ENCODE assay signal across 10 mouse cellular contexts in the genomic region with DNA sequence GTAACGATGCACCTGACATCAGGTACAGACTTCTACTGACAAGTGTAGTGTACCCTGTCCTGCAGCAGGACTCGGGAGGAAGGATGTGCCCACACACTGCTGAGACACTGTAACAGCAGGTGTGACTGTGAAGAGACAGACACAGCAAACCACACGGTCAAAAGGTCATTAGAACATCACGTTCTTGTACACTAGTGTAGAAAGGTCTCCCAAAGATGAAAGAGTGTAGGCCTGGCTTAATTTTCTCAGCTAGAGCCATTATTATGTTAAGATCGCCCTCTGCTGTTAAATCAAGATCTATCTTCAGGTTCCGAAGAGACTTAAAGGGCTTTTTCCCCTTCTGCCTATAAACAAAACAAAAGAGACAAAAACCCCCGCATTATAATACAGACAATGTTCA. TPM values are rescaled to one million over a fixed set of nuclear protein-coding genes. Genes with fewer than 3 reads are reported as not detected.
A peak's percentile ranks its signal among the peaks of the same experiment; 100 is the strongest.
DNase-seq lines count a peak whose midpoint lies in the region; ATAC-seq and TF ChIP-seq lines count a peak whose summit lies in the region.
"Had no signal": no experiment of that assay in that cellular context is flagged by ENCODE, and none has a peak within 500 bp of the region (broad histone marks: within the 10 kb centered on the region; RNA-seq: fewer than 3 reads in every experiment).

No protein-coding gene starts in this region.

- H3K4me3 ChIP-seq in hindbrain, postnatal 0 days (ENCODE audit: low read length): no peak overlapping the region
- H3K4me3 ChIP-seq: lung, embryonic 15.5 days had no signal

- H3K4me1 ChIP-seq in hindbrain, postnatal 0 days (ENCODE audit: insufficient read depth, low read length): no peaks in the 10 kb centered on the region
- H3K4me1 ChIP-seq: lung, embryonic 15.5 days had no signal

- H3K27me3 ChIP-seq in hindbrain, postnatal 0 days (ENCODE audit: insufficient read depth, low read length): no peaks in the 10 kb centered on the region
- H3K27me3 ChIP-seq: lung, embryonic 15.5 days had no signal

- H3K9ac ChIP-seq in hindbrain, postnatal 0 days (replicated peaks; ENCODE audit: low read length): no peak overlapping the region
- H3K9ac ChIP-seq: lung, embryonic 15.5 days had no signal

- peak; percentile 53; the same call in 1 of the 2 replicates for ATAC-seq in hindbrain, postnatal 0 days

- H3K36me3 ChIP-seq in hindbrain, postnatal 0 days (ENCODE audit: insufficient read depth, low read length): peaks cover 6% of the 10 kb centered on the region

- no peak overlapping the region for H3K4me2 ChIP-seq in hindbrain, postnatal 0 days (ENCODE audit: low read depth, low read length)
- H3K4me2 ChIP-seq: lung, embryonic 15.5 days had no signal

- H3K9me3 ChIP-seq in hindbrain, postnatal 0 days (ENCODE audit: low read length): no peaks in the 10 kb centered on the region
- H3K9me3 ChIP-seq: lung, embryonic 15.5 days had no signal

- peak; percentile 53 for DNase-seq in kidney, adult 9 months
- no peak for DNase-seq in kidney, postnatal 4 days
- DNase-seq in 416B (ENCODE audit: low read depth): peak; percentile 26
- peak; percentile 9 for DNase-seq in MEL-GATA-1-ER (ENCODE audit: extremely low read depth, low read depth)
- peak; percentile 75 for DNase-seq in hindbrain, postnatal 0 days (ENCODE audit: low spot score)
- DNase-seq in testis, postnatal 10 days (ENCODE audit: low spot score): no peak
- DNase-seq in c-Kit-positive CD71-positive TER-119-positive erythroid progenitor cells, embryonic 14.5 days (ENCODE audit: low spot score): no peak
- no peak for DNase-seq in cerebellum, adult 11-12 months
- DNase-seq: right cerebral cortex, postnatal 4 days had no signal

- peak; percentile 64 for TF ChIP-seq CTCF in hindbrain, postnatal 0 days (IDR thresholded peaks at IDR 0.05; ENCODE audit: low read depth)

- H3K27ac ChIP-seq in hindbrain, postnatal 0 days: no peak overlapping the region
- H3K27ac ChIP-seq: lung, embryonic 15.5 days had no signal

- 31% methylated on average over 7 of the region's 7 CpGs for WGBS in hindbrain, postnatal 0 days

RNA-seq across cellular contexts. Expression of gene C9orf72, which starts 33.2 kb away (rescaled TPM):
- total RNA-seq in hindbrain, postnatal 0 days (2014; rRNA removed): 42.3 and 49.7 TPM in 2 replicates
- 36.0 and 40.4 TPM in 2 replicates for polyA plus RNA-seq in hindbrain, postnatal 0 days (2015; fragmentation: Nextera tagmentation; extraction: Ambion mirVana)

RNA-seq across cellular contexts. Expression of gene Mob3b, which starts 35.4 kb away (rescaled TPM):
- total RNA-seq in hindbrain, postnatal 0 days (2014; rRNA removed): 2.3 and 2.9 TPM in 2 replicates
- polyA plus RNA-seq in hindbrain, postnatal 0 days (2015; fragmentation: Nextera tagmentation; extraction: Ambion mirVana): 3.1 and 3.2 TPM in 2 replicates

RNA-seq across cellular contexts. Expression of gene Ifnk, which starts 40.9 kb away (rescaled TPM):
- not detected in 2 replicates for total RNA-seq in hindbrain, postnatal 0 days (2014; rRNA removed)
- polyA plus RNA-seq in hindbrain, postnatal 0 days (2015; fragmentation: Nextera tagmentation; extraction: Ambion mirVana): not detected in 2 replicates

Comparison
In these comparisons a context has a peak if more than half of its experiments do, and no peak if none do; other contexts are left out.
1. DNase-seq: peak in kidney, adult 9 months (single experiment), 416B (single experiment), MEL-GATA-1-ER (single experiment) and hindbrain, postnatal 0 days (single experiment); none in kidney, postnatal 4 days (0 of 2), testis, postnatal 10 days (single experiment), c-Kit-positive CD71-positive TER-119-positive erythroid progenitor cells, embryonic 14.5 days (single experiment) and cerebellum, adult 11-12 months (single experiment).